Mouse (Mus musculus) forebrain, embryonic 12.5 days (tissue): ENCODE data around the gene Polrmt. TPM values are rescaled to one million over a fixed set of nuclear protein-coding genes. Genes with fewer than 3 reads are reported as not detected.

Experiments used
- ATAC-seq: fragments of 200-750 bp; cut with Nextera tagmentation; 2 replicates; pipeline ENCODE4 v1.8.0; 2017; ENCODE audit warnings: moderate TSS enrichment; ENCODE audit not compliant: low FRiP score
- H3K27ac ChIP-seq: fragments of 300-500 bp; sonication (generic); 2 replicates; pipeline ENCODE4 v1.5.1; 2016; ENCODE audit warnings: mild to moderate bottlenecking
- H3K27me3 ChIP-seq: fragments of 300-500 bp; sonication (generic); 2 replicates; pipeline ENCODE4 v1.6.1; 2016; ENCODE audit warnings: mild to moderate bottlenecking
- H3K36me3 ChIP-seq: fragments of 300-500 bp; sonication (generic); replicated peaks from 2 replicates; pipeline ENCODE4 v1.6.1; 2016; ENCODE audit warnings: mild to moderate bottlenecking
- H3K4me1 ChIP-seq: fragments of 300-500 bp; sonication (generic); 2 replicates; pipeline ENCODE4 v1.6.1; 2016
- H3K4me2 ChIP-seq: fragments of 300-500 bp; sonication (generic); 2 replicates; pipeline ENCODE4 v1.6.1; 2016; ENCODE audit warnings: mild to moderate bottlenecking, moderate library complexity
- H3K4me3 ChIP-seq: fragments of 300-500 bp; sonication (generic); replicated peaks from 2 replicates; pipeline ENCODE4 v1.5.1; 2016; ENCODE audit warnings: mild to moderate bottlenecking
- H3K9ac ChIP-seq: fragments of 300-500 bp; sonication (generic); 2 replicates; pipeline ENCODE4 v1.6.1; 2016; ENCODE audit warnings: mild to moderate bottlenecking
- H3K9me3 ChIP-seq: fragments of 300-500 bp; sonication (generic); 2 replicates; pipeline ENCODE4 v1.6.1; 2016
- WGBS: fragments of 180-500 bp; shearing (Covaris S2); methylation state at CpG from one replicate; pipeline ENCODE4 v1.1.7; 2016; 5-methylcytosine and 5-hydroxymethylcytosine counted together
- polyA plus RNA-seq: library from polyadenylated mRNA; unstranded; fragments of >200 nt; fragmentation: Nextera tagmentation; extraction: Ambion mirVana; gene quantifications from 2 replicates; pipeline ENCODE4 v1.2.1, GENCODE M21; 2016

The Polrmt gene
- polyA plus RNA-seq, 1 experiment from 2014 or later = 43.7 TPM

GRCm38 (mm10) chr10:79754856-79755516, 8.6 kb upstream of the Polrmt start, which contains the start of gene Fgf22:
Fgf22 (plus strand) TSS chr10:79755076.
- Histone ChIP-seq H3K9ac (peak within 1 kb of the TSS; percentile 47), H3K9me3 (no peaks in the 10 kb centered on the region), H3K4me3 (peak within 1 kb of the TSS; percentile 39), H3K4me2 (peak within 1 kb of the TSS; percentile 71), H3K27me3 (0 out of 2 replicates have a peak, but pooled peaks cover 10% of the 10 kb centered on the region), H3K36me3 (peaks cover 41% of the 10 kb centered on the region), H3K4me1 (peaks cover 12% of the 10 kb centered on the region), H3K27ac (no peak within 1 kb of the TSS)
- 1% methylated on average over 36 of the region's 36 CpGs for WGBS
- ATAC-seq = peak; percentile 91

GRCm38 (mm10) chr10:79748496-79748895, 2.1 kb upstream of the Polrmt start:
- Histone ChIP-seq H3K27me3 (0 out of 2 replicates have a peak, but pooled peaks cover 7% of the 10 kb centered on the region), H3K9ac (no peak overlapping the region), H3K9me3 (no peaks in the 10 kb centered on the region), H3K4me1 (peaks cover 10% of the 10 kb centered on the region), H3K4me3 (no peak overlapping the region), H3K27ac (no peak overlapping the region), H3K4me2 (no peak overlapping the region), H3K36me3 (peaks cover 6% of the 10 kb centered on the region)
- WGBS = 76% methylated on average over 6 of the region's 6 CpGs
- ATAC-seq = no peak

- H3K27me3 ChIP-seq = 0 out of 2 replicates have a peak, but pooled peaks cover 1% of the 10 kb centered on the region
- H3K27ac ChIP-seq = no peak overlapping the region
Observed at GRCm38 (mm10) chr10:79746774-79747151, 382 bp upstream of the Polrmt start.

GRCm38 (mm10) chr10:79745411-79745810, 970 bp downstream of the Polrmt start:
- H3K4me3 ChIP-seq = peak overlapping the region; percentile 63

More at GRCm38 (mm10) chr10:79746774-79747151, 382 bp upstream of the Polrmt start:
- Histone ChIP-seq H3K4me1 (peaks cover 10% of the 10 kb centered on the region), H3K9me3 (no peaks in the 10 kb centered on the region), H3K4me3 (peak overlapping the region; percentile 19; the same call in 1 of the 2 replicates), H3K9ac (0 out of 2 replicates have a peak overlapping the region, but pooled peaks have one; percentile 29), H3K36me3 (peaks cover 21% of the 10 kb centered on the region), H3K4me2 (peak overlapping the region; percentile 53)
- ATAC-seq = peak; percentile 67
- WGBS = 29% methylated on average over 6 of the region's 6 CpGs

DNA sequence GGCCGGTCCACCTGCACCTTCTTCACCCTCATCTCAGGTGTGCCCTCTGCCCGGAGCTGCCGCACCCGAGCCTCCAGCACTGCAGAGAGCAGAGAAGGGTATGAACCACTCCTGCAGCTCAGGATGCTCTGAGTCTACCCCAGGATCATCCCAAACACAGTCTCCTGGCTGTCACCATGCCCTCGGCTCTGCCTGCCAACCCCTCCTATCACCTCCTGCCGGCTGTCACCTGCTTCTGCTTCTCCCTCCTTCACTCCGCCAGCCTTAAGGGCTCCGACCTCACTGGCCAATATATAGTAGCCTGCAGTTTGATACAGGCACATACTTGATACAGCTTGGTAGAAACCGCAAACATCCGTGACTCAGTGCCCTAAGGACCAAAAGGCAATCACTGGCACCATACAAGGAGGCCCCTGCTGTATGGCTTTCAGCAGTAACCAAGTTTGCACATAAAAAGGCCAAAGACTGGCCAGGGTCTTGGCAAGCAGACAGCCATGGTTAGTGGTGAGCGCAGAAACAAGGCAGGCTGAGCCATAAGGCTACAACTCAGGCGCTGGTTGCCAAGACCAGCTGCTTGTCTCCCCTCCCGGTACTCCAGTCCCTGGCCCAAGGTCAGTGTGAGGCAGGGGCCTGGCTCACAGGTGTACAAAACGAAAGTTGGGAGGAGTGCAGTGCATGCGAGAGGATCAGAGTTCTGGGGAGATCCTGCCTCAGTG, 2.6 kb downstream of the Polrmt start:
- Histone ChIP-seq H3K9me3 (peaks cover 16% of the 10 kb centered on the region), H3K4me3 (no peak overlapping the region), H3K4me2 (no peak overlapping the region), H3K27me3 (no peaks in the 10 kb centered on the region), H3K27ac (no peak overlapping the region), H3K4me1 (peaks cover 10% of the 10 kb centered on the region), H3K9ac (no peak overlapping the region; the same call in 1 of the 2 replicates), H3K36me3 (peaks cover 51% of the 10 kb centered on the region)
- 92% methylated on average over 15 of the region's 15 CpGs for WGBS
- no peak for ATAC-seq

More at GRCm38 (mm10) chr10:79745411-79745810, 970 bp downstream of the Polrmt start:
- H3K27me3 ChIP-seq = no peaks in the 10 kb centered on the region
- no peak for ATAC-seq
- WGBS = 90% methylated on average over 3 of the region's 3 CpGs
- H3K4me1 ChIP-seq = peaks cover 10% of the 10 kb centered on the region
- peaks cover 35% of the 10 kb centered on the region for H3K36me3 ChIP-seq
- H3K27ac ChIP-seq = no peak overlapping the region
- peak overlapping the region; percentile 69 for H3K4me2 ChIP-seq
- 0 out of 2 replicates have a peak, but pooled peaks cover under 1% of the 10 kb centered on the region for H3K9me3 ChIP-seq
- H3K9ac ChIP-seq = no peak overlapping the region

GRCm38 (mm10) chr10:79743161-79743560, 3.2 kb downstream of the Polrmt start:
- Histone ChIP-seq H3K27ac (no peak overlapping the region), H3K9ac (no peak overlapping the region), H3K36me3 (peaks cover 57% of the 10 kb centered on the region), H3K4me3 (no peak overlapping the region), H3K4me2 (no peak overlapping the region), H3K4me1 (peaks cover 10% of the 10 kb centered on the region), H3K27me3 (no peaks in the 10 kb centered on the region), H3K9me3 (peaks cover 21% of the 10 kb centered on the region)
- no peak for ATAC-seq
- 90% methylated on average over 11 of the region's 11 CpGs for WGBS

- H3K4me1 ChIP-seq = peaks cover 5% of the 10 kb centered on the region
- WGBS = 52% methylated on average over 11 of the region's 11 CpGs
- H3K9me3 ChIP-seq = peaks cover 21% of the 10 kb centered on the region
- H3K36me3 ChIP-seq = peaks cover 80% of the 10 kb centered on the region
- no peak for ATAC-seq
- H3K4me2 ChIP-seq = no peak overlapping the region
- peaks cover 7% of the 10 kb centered on the region for H3K27me3 ChIP-seq
- H3K9ac ChIP-seq = no peak overlapping the region
- H3K27ac ChIP-seq = 0 out of 2 replicates have a peak overlapping the region, but pooled peaks have one; percentile 8
- H3K4me3 ChIP-seq = no peak overlapping the region
Observed at GRCm38 (mm10) chr10:79740863-79741262, 5.5 kb downstream of the Polrmt start.

- Histone ChIP-seq H3K36me3 (peaks cover 94% of the 10 kb centered on the region), H3K4me3 (no peak overlapping the region), H3K9me3 (peaks cover 25% of the 10 kb centered on the region), H3K27me3 (peaks cover 19% of the 10 kb centered on the region), H3K4me2 (no peak overlapping the region), H3K4me1 (peaks cover 7% of the 10 kb centered on the region; the same call in 1 of the 2 replicates), H3K9ac (no peak overlapping the region), H3K27ac (no peak overlapping the region)
- 98% methylated on average over 28 of the region's 28 CpGs for WGBS
- ATAC-seq = no peak
Observed at GRCm38 (mm10) chr10:79739234-79739633, 7.1 kb downstream of the Polrmt start.

GRCm38 (mm10) chr10:79738259-79738658, 8.1 kb downstream of the Polrmt start:
- no peak for ATAC-seq
- 89% methylated on average over 10 of the region's 10 CpGs for WGBS
- H3K4me1 ChIP-seq = peaks cover 7% of the 10 kb centered on the region; the same call in 1 of the 2 replicates
- peaks cover 94% of the 10 kb centered on the region for H3K36me3 ChIP-seq
- no peak overlapping the region for H3K4me3 ChIP-seq
- no peak overlapping the region for H3K4me2 ChIP-seq
- peaks cover 19% of the 10 kb centered on the region for H3K27me3 ChIP-seq
- H3K27ac ChIP-seq = no peak overlapping the region
- H3K9me3 ChIP-seq = peaks cover 25% of the 10 kb centered on the region
- H3K9ac ChIP-seq = no peak overlapping the region

- H3K27me3 ChIP-seq = peaks cover 19% of the 10 kb centered on the region
- no peak overlapping the region for H3K27ac ChIP-seq
- H3K9ac ChIP-seq = no peak overlapping the region
- no peak overlapping the region for H3K4me3 ChIP-seq
- H3K4me2 ChIP-seq = no peak overlapping the region
- peaks cover 81% of the 10 kb centered on the region for H3K36me3 ChIP-seq
- peaks cover 7% of the 10 kb centered on the region; the same call in 1 of the 2 replicates for H3K4me1 ChIP-seq
- no peak for ATAC-seq
- 94% methylated on average over 14 of the region's 14 CpGs for WGBS
- H3K9me3 ChIP-seq = peaks cover 25% of the 10 kb centered on the region
Observed at GRCm38 (mm10) chr10:79736706-79737105, 9.7 kb downstream of the Polrmt start.

DNA sequence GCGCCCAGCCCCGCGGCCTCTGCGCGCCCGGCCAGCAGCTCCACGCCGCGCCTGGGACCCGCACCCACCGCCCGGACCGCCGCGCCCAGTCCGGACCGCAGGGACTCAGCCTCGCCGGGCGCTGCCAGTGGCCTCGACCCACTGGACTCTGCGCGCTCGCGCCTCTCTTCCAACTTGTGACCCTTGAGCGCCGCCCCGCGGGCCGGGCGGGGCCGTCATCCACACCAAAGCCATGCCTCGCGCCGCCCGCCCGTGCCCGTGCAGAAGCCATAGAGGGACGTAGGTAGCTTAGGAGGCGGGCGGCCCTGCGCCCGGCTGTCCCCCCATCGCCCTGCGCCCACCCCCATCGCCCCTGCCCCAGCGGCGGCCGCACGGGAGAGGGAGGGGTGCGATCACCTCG, 11.0 kb downstream of the Polrmt start:
- H3K27ac ChIP-seq = no peak overlapping the region
- peaks cover 19% of the 10 kb centered on the region for H3K27me3 ChIP-seq
- no peak; the same call in 1 of the 2 replicates for ATAC-seq
- WGBS = 29% methylated on average over 48 of the region's 52 CpGs
- H3K36me3 ChIP-seq = peaks cover 70% of the 10 kb centered on the region
- H3K4me2 ChIP-seq = 0 out of 2 replicates have a peak overlapping the region, but pooled peaks have one; percentile 6
- peaks cover 7% of the 10 kb centered on the region; the same call in 1 of the 2 replicates for H3K4me1 ChIP-seq
- H3K4me3 ChIP-seq = no peak overlapping the region
- no peak overlapping the region for H3K9ac ChIP-seq
- peaks cover 28% of the 10 kb centered on the region for H3K9me3 ChIP-seq

DNA sequence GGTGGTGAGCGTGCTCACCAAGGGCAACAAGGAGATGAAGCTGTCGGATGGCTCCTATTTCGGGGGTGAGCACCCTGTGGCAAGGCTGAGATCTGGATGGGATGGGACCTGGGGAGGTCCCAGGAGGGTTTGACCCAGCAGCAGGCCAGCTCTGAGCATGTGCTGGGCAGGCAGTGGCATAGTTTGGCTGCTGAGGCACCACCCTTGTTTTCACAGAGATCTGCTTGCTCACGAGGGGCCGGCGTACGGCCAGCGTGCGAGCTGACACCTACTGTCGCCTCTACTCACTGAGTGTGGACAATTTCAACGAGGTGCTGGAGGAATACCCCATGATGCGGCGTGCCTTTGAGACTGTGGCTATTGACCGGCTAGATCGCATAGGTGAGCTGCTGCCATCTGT, 12.5 kb downstream of the Polrmt start:
- peaks cover 55% of the 10 kb centered on the region for H3K36me3 ChIP-seq
- 97% methylated on average over 15 of the region's 15 CpGs for WGBS
- H3K4me2 ChIP-seq = no peak overlapping the region
- H3K27me3 ChIP-seq = peaks cover 19% of the 10 kb centered on the region
- H3K27ac ChIP-seq = no peak overlapping the region
- no peak for ATAC-seq
- H3K9ac ChIP-seq = no peak overlapping the region
- H3K4me3 ChIP-seq = no peak overlapping the region
- H3K4me1 ChIP-seq = peaks cover 7% of the 10 kb centered on the region; the same call in 1 of the 2 replicates
- H3K9me3 ChIP-seq = peaks cover 12% of the 10 kb centered on the region; the same call in 1 of the 2 replicates
